Mouse (Mus musculus): ENCODE results near the gene Psmb11. TPM values are rescaled to one million over a fixed set of nuclear protein-coding genes. Genes with fewer than 3 reads are reported as not detected.

Psmb11 gene
- polyA plus RNA-seq, 1 experiment from 2014 or later, result not detected

DNA sequence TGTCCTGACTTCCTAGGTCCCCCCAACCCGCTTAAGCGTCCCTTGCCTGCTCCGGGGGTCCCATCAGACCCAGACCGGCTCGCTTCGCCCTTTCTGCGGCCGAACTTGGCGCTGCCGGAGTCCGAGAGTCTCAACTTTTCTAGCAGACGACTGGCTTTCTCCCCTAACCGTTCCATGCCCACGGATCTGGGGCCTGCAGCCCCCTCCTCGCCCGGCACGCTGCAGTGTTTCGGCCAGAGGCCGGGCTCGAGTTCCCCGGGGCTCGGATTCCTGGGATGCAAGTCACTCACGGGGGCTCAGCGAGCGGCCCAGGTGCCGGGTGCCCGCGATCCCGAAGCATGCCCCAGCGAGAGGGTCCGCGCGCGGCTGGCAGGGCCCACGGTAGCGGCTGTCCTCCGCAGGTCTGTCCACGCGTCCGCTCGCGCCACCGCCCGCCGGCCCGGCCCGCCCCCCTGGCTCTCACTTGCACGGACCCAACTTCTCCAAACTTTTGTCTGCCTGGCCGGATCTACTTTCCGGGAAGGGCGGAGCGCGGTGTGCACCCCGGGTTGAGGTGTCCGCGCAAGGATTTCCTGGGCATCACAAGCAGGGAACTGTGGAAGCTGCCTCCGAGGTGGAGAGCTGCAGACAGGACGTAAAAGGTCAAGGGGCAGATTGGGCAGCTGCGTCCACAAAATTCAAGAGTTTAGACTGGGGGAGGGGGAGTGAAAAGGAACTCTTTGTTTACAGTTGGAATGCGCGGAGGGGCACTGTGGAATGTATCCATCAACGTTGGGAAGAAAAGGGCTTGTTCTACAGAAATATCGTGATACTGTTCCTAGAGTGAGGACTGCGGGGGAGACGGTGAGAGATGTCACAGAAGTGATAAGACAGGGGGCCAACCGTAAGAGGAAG, 43.9 kb upstream of the Psmb11 start, which contains the start of gene Ajuba:
Gene Ajuba (minus strand): TSS at position 470 of the 894 bp plus-strand sequence.
- peak within 1 kb of the TSS; percentile 51 for H3K4me3 ChIP-seq (replicated peaks; ENCODE audit: low read depth, low read length)
- DNase-seq, result peak; percentile 90
- H3K9ac ChIP-seq (replicated peaks; ENCODE audit: low read length), result peak within 1 kb of the TSS; percentile 67
- peaks cover 29% of the 10 kb centered on the region for H3K4me1 ChIP-seq (ENCODE audit: control insufficient read depth, insufficient read depth, low read length)
- peak; percentile 65 for ATAC-seq (ENCODE audit: low FRiP score, low TSS enrichment)
- no peaks in the 10 kb centered on the region for H3K9me3 ChIP-seq (ENCODE audit: control insufficient read depth, low read length)
- no peaks in the 10 kb centered on the region for H3K36me3 ChIP-seq (ENCODE audit: control insufficient read depth, insufficient read depth, low read length)
- H3K4me2 ChIP-seq (ENCODE audit: low read length), result peak within 1 kb of the TSS; percentile 64
- H3K27me3 ChIP-seq (ENCODE audit: control insufficient read depth, insufficient read depth, low read length), result peaks cover 23% of the 10 kb centered on the region
- WGBS, result under 1% methylated on average over 66 of the region's 66 CpGs
- peak within 1 kb of the TSS; percentile 73 for H3K27ac ChIP-seq (replicated peaks; ENCODE audit: low read depth, low read length)

DNA sequence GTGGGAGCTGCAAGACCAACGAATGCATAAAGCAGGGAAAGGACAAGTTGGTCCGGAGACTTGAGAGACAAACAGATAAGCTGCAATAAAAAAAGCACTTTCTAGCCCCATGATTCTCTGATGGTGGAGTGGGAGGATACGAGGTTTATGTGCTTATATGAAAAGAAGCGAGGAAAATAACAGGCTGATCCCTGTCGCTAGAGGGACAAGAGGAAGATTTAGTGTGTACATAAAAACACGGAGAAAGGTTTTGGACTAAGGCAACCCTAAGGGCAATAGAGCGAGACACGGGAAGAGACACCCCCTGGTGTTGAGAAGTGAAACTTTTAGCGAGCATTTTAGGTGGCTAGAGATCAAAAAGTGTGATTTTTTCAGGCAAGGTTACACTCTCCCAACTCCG, 43.2 kb upstream of the Psmb11 start:
- no peaks in the 10 kb centered on the region for H3K36me3 ChIP-seq (ENCODE audit: control insufficient read depth, insufficient read depth, low read length)
- under 1% methylated on average over 10 of the region's 10 CpGs for WGBS
- no peaks in the 10 kb centered on the region for H3K9me3 ChIP-seq (ENCODE audit: control insufficient read depth, low read length)
- H3K4me1 ChIP-seq (ENCODE audit: control insufficient read depth, insufficient read depth, low read length), result peaks cover 22% of the 10 kb centered on the region
- no peak for ATAC-seq (ENCODE audit: low FRiP score, low TSS enrichment)
- H3K27ac ChIP-seq (replicated peaks; ENCODE audit: low read depth, low read length), result peak overlapping the region; percentile 73
- peak overlapping the region; percentile 64 for H3K4me2 ChIP-seq (ENCODE audit: low read length)
- H3K27me3 ChIP-seq (ENCODE audit: control insufficient read depth, insufficient read depth, low read length), result peaks cover 23% of the 10 kb centered on the region
- H3K9ac ChIP-seq (replicated peaks; ENCODE audit: low read length), result peak overlapping the region; percentile 67; the same call in 1 of the 2 replicates
- peak overlapping the region; percentile 51 for H3K4me3 ChIP-seq (replicated peaks; ENCODE audit: low read depth, low read length)
- DNase-seq, result peak; percentile 73

DNA sequence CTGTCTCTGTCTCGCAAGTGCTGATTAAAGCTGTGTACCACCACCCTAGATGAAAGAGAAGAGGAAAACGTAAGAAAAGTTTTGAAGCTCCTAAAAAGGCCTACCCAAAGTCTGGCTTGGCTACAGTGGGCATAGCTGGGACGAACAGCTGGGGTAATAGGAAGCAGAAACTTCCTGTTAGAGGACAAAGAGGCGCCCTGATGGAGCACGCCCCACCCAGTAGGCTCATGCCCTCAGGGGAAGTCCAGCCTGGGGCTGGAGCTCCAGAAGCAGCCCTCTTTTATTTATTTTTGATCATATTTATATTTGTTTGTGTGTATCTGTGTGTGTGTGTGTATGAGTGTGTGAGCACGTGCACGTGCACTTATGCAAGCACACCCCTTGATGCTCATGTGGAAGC, 41.6 kb upstream of the Psmb11 start:
- ATAC-seq (ENCODE audit: low FRiP score, low TSS enrichment) (no peak), DNase-seq (no peak)
- H3K4me2 ChIP-seq (ENCODE audit: low read length), result no peak overlapping the region

DNA sequence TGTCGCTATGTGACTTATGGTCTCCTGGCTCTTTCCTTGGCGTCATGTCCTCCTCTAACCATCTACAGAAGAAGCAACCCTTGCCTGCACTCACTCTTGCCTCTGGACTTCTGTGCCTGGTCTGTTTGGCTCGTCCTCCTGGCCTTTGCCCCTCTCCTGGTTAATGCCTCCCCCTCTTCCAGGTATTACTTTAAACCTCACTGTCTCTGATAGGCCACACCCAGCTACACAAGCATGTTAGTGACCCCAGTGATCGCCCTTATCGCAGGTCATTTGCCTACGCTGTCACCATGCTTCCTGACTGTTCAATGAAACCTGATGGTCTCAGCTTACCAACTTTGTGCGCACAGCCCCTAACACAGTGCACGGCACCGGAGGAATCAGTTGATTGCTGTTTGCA, 38.7 kb upstream of the Psmb11 start:
- peaks cover 3% of the 10 kb centered on the region; the same call in 1 of the 2 replicates for H3K4me1 ChIP-seq (ENCODE audit: control insufficient read depth, insufficient read depth, low read length)
- no peak overlapping the region for H3K4me3 ChIP-seq (replicated peaks; ENCODE audit: low read depth, low read length)
- peaks cover 17% of the 10 kb centered on the region for H3K36me3 ChIP-seq (ENCODE audit: control insufficient read depth, insufficient read depth, low read length)
- WGBS, result 90% methylated on average over 9 of the region's 9 CpGs
- H3K9me3 ChIP-seq (ENCODE audit: control insufficient read depth, low read length), result no peaks in the 10 kb centered on the region
- no peak for DNase-seq
- no peak overlapping the region for H3K4me2 ChIP-seq (ENCODE audit: low read length)
- H3K27ac ChIP-seq (replicated peaks; ENCODE audit: low read depth, low read length), result no peak overlapping the region
- H3K9ac ChIP-seq (replicated peaks; ENCODE audit: low read length), result no peak overlapping the region
- H3K27me3 ChIP-seq (ENCODE audit: control insufficient read depth, insufficient read depth, low read length), result 0 out of 2 replicates have a peak, but pooled peaks cover under 1% of the 10 kb centered on the region
- ATAC-seq (ENCODE audit: low FRiP score, low TSS enrichment), result no peak

More for the DNA sequence above, 41.6 kb upstream of the Psmb11 start:
- 93% methylated on average over 7 of the region's 7 CpGs for WGBS
- Histone ChIP-seq H3K9me3 (ENCODE audit: control insufficient read depth, low read length) (no peaks in the 10 kb centered on the region), H3K4me3 (replicated peaks; ENCODE audit: low read depth, low read length) (no peak overlapping the region), H3K36me3 (ENCODE audit: control insufficient read depth, insufficient read depth, low read length) (peaks cover 6% of the 10 kb centered on the region), H3K27ac (replicated peaks; ENCODE audit: low read depth, low read length) (no peak overlapping the region), H3K4me1 (ENCODE audit: control insufficient read depth, insufficient read depth, low read length) (peaks cover 15% of the 10 kb centered on the region; the same call in 1 of the 2 replicates), H3K9ac (replicated peaks; ENCODE audit: low read length) (no peak overlapping the region), H3K27me3 (ENCODE audit: control insufficient read depth, insufficient read depth, low read length) (peaks cover 14% of the 10 kb centered on the region)

DNA sequence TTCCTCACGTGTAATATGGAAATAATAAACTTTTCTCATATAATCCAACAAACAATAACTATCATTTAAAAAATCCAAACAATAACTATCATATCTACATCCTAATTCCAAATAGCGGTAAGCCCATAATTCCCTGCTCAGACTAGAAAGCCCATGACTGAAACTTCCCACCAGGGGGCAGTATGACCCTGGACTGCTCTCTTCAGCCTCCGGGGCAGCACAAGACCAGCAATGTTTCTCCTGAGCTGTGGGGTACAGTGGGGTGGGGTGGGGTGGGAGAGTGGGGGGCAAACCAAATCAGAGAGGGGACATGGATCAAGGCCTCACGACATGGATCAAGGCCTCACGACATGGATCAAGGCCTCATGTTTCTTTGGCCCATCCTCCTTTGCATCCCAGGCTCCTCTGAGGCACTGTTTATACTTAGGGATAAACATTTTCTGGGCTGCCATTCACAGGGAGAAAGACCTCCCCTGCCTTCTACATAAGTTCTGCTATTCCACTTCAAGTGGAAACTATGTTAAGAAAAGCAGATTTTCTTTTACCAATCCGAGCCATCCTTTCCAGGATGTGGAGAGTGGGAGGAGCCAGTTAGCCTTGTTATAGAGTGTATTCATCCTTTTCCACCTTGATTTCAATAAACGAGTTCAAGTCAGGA, 37.4 kb upstream of the Psmb11 start:
- peaks cover 17% of the 10 kb centered on the region for H3K36me3 ChIP-seq (ENCODE audit: control insufficient read depth, insufficient read depth, low read length)
- DNase-seq (peak; percentile 81), ATAC-seq (ENCODE audit: low FRiP score, low TSS enrichment) (peak; percentile 27; the same call in 1 of the 2 replicates)
- no peaks in the 10 kb centered on the region for H3K9me3 ChIP-seq (ENCODE audit: control insufficient read depth, low read length)
- no peaks in the 10 kb centered on the region for H3K27me3 ChIP-seq (ENCODE audit: control insufficient read depth, insufficient read depth, low read length)
- H3K4me2 ChIP-seq (ENCODE audit: low read length), result no peak overlapping the region
- H3K9ac ChIP-seq (replicated peaks; ENCODE audit: low read length), result no peak overlapping the region
- WGBS, result 46% methylated on average over 7 of the region's 7 CpGs
- H3K4me3 ChIP-seq (replicated peaks; ENCODE audit: low read depth, low read length), result no peak overlapping the region
- no peak overlapping the region for H3K27ac ChIP-seq (replicated peaks; ENCODE audit: low read depth, low read length)
- no peaks in the 10 kb centered on the region for H3K4me1 ChIP-seq (ENCODE audit: control insufficient read depth, insufficient read depth, low read length)

DNA sequence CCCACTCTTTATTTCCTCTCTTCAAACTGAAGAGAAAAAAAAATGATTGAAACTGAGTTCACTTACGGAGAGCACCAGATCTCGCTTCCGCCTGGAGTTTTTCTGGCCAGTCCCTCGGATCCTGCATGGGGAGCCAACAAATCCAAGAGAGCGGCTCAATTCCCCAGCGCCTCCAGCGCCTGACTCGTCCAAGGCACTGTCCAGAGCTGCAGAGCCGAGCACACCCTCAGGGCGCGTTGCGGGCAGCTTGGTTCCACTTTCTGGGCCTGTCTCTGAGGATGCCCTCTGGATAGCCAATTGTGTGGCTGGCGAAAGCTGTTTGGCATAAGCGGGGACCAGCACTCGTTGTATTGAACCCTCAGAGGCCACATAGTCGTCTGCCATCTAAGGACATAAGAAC, 30.2 kb upstream of the Psmb11 start:
- Histone ChIP-seq H3K36me3 (ENCODE audit: control insufficient read depth, insufficient read depth, low read length) (peaks cover 17% of the 10 kb centered on the region; the same call in 1 of the 2 replicates), H3K9ac (replicated peaks; ENCODE audit: low read length) (no peak overlapping the region), H3K4me3 (replicated peaks; ENCODE audit: low read depth, low read length) (no peak overlapping the region), H3K27me3 (ENCODE audit: control insufficient read depth, insufficient read depth, low read length) (no peaks in the 10 kb centered on the region), H3K4me2 (ENCODE audit: low read length) (no peak overlapping the region), H3K9me3 (ENCODE audit: control insufficient read depth, low read length) (no peaks in the 10 kb centered on the region), H3K27ac (replicated peaks; ENCODE audit: low read depth, low read length) (no peak overlapping the region), H3K4me1 (ENCODE audit: control insufficient read depth, insufficient read depth, low read length) (no peaks in the 10 kb centered on the region)
- ATAC-seq (ENCODE audit: low FRiP score, low TSS enrichment) (no peak), DNase-seq (no peak)
- 93% methylated on average over 16 of the region's 16 CpGs for WGBS

DNA sequence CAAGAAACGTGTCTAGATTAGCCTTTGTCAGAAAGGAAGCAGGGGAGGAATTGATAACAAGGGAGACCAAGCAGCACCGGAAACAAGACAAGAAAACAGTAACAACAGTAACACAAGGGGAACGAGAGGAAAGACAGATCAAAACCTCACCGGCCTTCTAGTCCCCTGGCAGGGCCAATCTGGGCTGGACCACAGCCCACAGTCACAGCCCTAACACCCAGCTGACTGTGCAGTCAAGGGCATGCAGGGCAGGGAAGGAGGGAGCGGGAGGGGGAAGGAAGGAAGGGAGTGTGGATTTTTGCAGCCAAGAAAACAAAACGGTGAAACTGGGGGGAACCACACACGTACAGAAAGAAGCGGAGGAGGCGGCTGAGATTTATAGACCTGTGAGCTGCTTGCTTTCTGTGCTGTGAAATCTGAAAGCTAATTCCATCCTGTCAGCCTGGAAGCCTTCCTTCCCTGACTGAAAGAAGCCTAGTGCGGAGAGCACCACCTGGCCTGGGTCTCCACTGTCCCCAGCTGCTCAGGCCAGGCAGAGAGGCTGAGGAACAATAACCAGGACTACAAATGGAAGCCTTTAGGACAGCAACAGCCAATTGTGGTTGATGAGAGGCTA, 28.8 kb upstream of the Psmb11 start:
- Histone ChIP-seq H3K4me2 (ENCODE audit: low read length) (no peak overlapping the region), H3K9me3 (ENCODE audit: control insufficient read depth, low read length) (no peaks in the 10 kb centered on the region), H3K9ac (replicated peaks; ENCODE audit: low read length) (no peak overlapping the region), H3K36me3 (ENCODE audit: control insufficient read depth, insufficient read depth, low read length) (peaks cover 17% of the 10 kb centered on the region; the same call in 1 of the 2 replicates), H3K27me3 (ENCODE audit: control insufficient read depth, insufficient read depth, low read length) (no peaks in the 10 kb centered on the region), H3K4me1 (ENCODE audit: control insufficient read depth, insufficient read depth, low read length) (no peaks in the 10 kb centered on the region), H3K27ac (replicated peaks; ENCODE audit: low read depth, low read length) (peak overlapping the region; percentile 41; the same call in 1 of the 2 replicates), H3K4me3 (replicated peaks; ENCODE audit: low read depth, low read length) (no peak overlapping the region)
- DNase-seq (no peak), ATAC-seq (ENCODE audit: low FRiP score, low TSS enrichment) (no peak)
- 77% methylated on average over 10 of the region's 10 CpGs for WGBS

DNA sequence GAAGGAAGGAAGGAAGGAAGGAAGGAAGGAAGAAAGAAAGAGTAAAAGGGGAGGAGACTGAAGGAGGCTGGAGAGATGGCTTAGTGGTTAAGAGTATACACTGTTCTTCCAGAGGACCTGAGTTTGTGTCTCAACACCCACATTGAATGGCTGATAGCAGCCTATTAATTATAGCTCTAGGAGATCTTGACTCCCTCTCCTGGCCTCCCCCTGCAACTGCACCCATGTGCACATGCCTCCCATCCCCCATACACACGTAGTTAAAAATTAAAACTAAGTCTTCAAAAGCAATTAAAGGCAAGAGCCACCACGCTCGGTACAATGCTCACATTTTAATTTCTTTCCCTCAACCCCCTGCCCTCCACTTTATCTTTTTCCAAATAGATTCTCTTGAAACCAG, 27.2 kb upstream of the Psmb11 start:
- Histone ChIP-seq H3K4me3 (replicated peaks; ENCODE audit: low read depth, low read length) (no peak overlapping the region), H3K27ac (replicated peaks; ENCODE audit: low read depth, low read length) (no peak overlapping the region), H3K4me1 (ENCODE audit: control insufficient read depth, insufficient read depth, low read length) (no peaks in the 10 kb centered on the region), H3K36me3 (ENCODE audit: control insufficient read depth, insufficient read depth, low read length) (peaks cover 17% of the 10 kb centered on the region; the same call in 1 of the 2 replicates), H3K4me2 (ENCODE audit: low read length) (no peak overlapping the region), H3K9me3 (ENCODE audit: control insufficient read depth, low read length) (no peaks in the 10 kb centered on the region), H3K27me3 (ENCODE audit: control insufficient read depth, insufficient read depth, low read length) (no peaks in the 10 kb centered on the region), H3K9ac (replicated peaks; ENCODE audit: low read length) (no peak overlapping the region)
- ATAC-seq (ENCODE audit: low FRiP score, low TSS enrichment) (no peak), DNase-seq (no peak)
- 89% methylated on average over 3 of the region's 3 CpGs for WGBS

All from midbrain, embryonic 14.5 days (tissue).